Mouse (Mus musculus) left cerebral cortex, postnatal 25 days (tissue): ENCODE measurements at regions not wholly inside any gene's neighbourhood (a gene's known extent, or its start where the extent isn't known, plus 50 kb on each side); places are given as distances from the start of the nearest gene placed in this dataset.
"Not testable (repeated sequence)": the region's sequence is repeated elsewhere in the genome, so short reads cannot be mapped to it uniquely, and the experiment has no call there.

Experiments used
- DNase-seq, 2 experiments: peaks; one replicate each; pipeline ENCODE4 v3.0.0; 2022; ENCODE audit warnings: low spot score in 2 of 2, mixed read lengths in 1 of 2
- intact Hi-C: fragments of 180-260 bp; cut with DNase I; formaldehyde crosslinking; loops from one replicate; pipeline ENCODE4 v1.15.1; 2025

GRCm38 (mm10) chr15:59752277-59752676 lies 264.1 kb downstream of the 4933412E24Rik start:
- intact Hi-C loops = no loop called here
- DNase-seq = no peak

- intact Hi-C loops = no loop called here
- DNase-seq = no peak
These were observed 270.1 kb downstream of the 4933412E24Rik start for GRCm38 (mm10) chr15:59746290-59746689.

- intact Hi-C loops = no loop called here
- DNase-seq = no peak
These were observed 271.9 kb downstream of the 4933412E24Rik start for GRCm38 (mm10) chr15:59744411-59744931.

GRCm38 (mm10) chr15:59739197-59739596 lies 277.2 kb downstream of the 4933412E24Rik start:
- intact Hi-C loops = no loop called here
- no peak for DNase-seq

- no peak for DNase-seq
- intact Hi-C loops = no loop called here
These were observed 279.2 kb downstream of the 4933412E24Rik start for GRCm38 (mm10) chr15:59737247-59737646.

- intact Hi-C loops = no loop called here
- DNase-seq = peak in 1 of 2 experiments; percentile 17
These were observed 282.0 kb downstream of the 4933412E24Rik start for GRCm38 (mm10) chr15:59734376-59734775.

- peak in 1 of 2 experiments; percentile 46 for DNase-seq
- intact Hi-C loops = no loop called here
These were observed 282.5 kb downstream of the 4933412E24Rik start for GRCm38 (mm10) chr15:59733932-59734331.

- DNase-seq = no peak
- intact Hi-C loops = no loop called here
These were observed 283.2 kb downstream of the 4933412E24Rik start for GRCm38 (mm10) chr15:59733031-59733810.

GRCm38 (mm10) chr15:59731129-59731528 lies 285.3 kb downstream of the 4933412E24Rik start:
- intact Hi-C loops = no loop called here
- no peak for DNase-seq

GRCm38 (mm10) chr15:59728817-59729560 lies 287.4 kb downstream of the 4933412E24Rik start:
- intact Hi-C loops = no loop called here
- peak in 1 of 2 experiments; percentile 69 for DNase-seq

GRCm38 (mm10) chr15:59728131-59728601 lies 288.2 kb downstream of the 4933412E24Rik start:
- intact Hi-C loops = no loop called here
- peak; percentile 31 to 73 for DNase-seq

GRCm38 (mm10) chr15:59725881-59726280 lies 290.5 kb downstream of the 4933412E24Rik start:
- DNase-seq = no peak
- intact Hi-C loops = no loop called here

- DNase-seq = no peak
- intact Hi-C loops = no loop called here
These were observed 293.6 kb downstream of the 4933412E24Rik start for GRCm38 (mm10) chr15:59722661-59723413.

- peak in 1 of 2 experiments; percentile 39 for DNase-seq
- intact Hi-C loops = no loop called here
These were observed 295.0 kb downstream of the 4933412E24Rik start for GRCm38 (mm10) chr15:59721420-59721819.

GRCm38 (mm10) chr15:59721018-59721417 lies 295.4 kb downstream of the 4933412E24Rik start:
- intact Hi-C loops = no loop called here
- DNase-seq = peak in 1 of 2 experiments; percentile 16

GRCm38 (mm10) chr15:59720149-59720548 lies 296.3 kb downstream of the 4933412E24Rik start:
- DNase-seq = no peak
- intact Hi-C loops = no loop called here

GRCm38 (mm10) chr15:59719383-59720128 lies 296.9 kb downstream of the 4933412E24Rik start:
- DNase-seq, intact Hi-C loops: not testable (repeated sequence)

GRCm38 (mm10) chr15:59716872-59717271 lies 299.5 kb downstream of the 4933412E24Rik start:
- intact Hi-C loops = no loop called here

GRCm38 (mm10) chr15:59715951-59716350 lies 300.5 kb downstream of the 4933412E24Rik start:
- intact Hi-C loops = no loop called here
- no peak for DNase-seq

More at GRCm38 (mm10) chr15:59716872-59717271, 299.5 kb downstream of the 4933412E24Rik start:
- no peak for DNase-seq
